ENCODE assay signal across 8 mouse cellular contexts in the genomic region with DNA sequence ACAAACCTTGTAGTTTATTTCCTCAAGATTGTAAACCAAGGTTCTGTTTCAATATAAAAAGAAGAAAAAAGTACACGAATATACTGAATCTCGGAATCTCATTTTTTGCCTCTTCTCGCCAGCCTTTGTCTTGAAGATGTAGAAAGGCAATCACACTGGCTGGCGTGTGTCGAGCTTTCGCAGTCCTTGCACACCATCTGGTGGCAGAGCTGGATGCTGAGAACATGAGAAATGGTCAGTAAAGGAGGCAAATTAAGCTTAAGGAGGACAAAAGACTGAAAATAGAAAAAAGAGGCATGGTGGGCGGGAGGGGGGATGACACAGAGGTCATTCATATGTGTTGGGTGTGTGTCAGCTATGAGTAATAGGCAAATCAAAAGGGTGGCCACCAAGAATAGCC. TPM values are rescaled to one million over a fixed set of nuclear protein-coding genes. Genes with fewer than 3 reads are reported as not detected.
A peak's percentile ranks its signal among the peaks of the same experiment; 100 is the strongest.
DNase-seq lines count a peak whose midpoint lies in the region; ATAC-seq and TF ChIP-seq lines count a peak whose summit lies in the region.

No protein-coding gene starts in this region.

- no peak for TF ChIP-seq POLR2A in embryonic fibroblast, embryonic 13.5 days (IDR thresholded peaks at IDR 0.05; ENCODE audit: low read depth, low read length)
- no peak for TF ChIP-seq POLR2A in myocyte (IDR thresholded peaks at IDR 0.05; ENCODE audit: insufficient read length, low read depth)

- DNase-seq in adrenal gland, adult 18-20 months (ENCODE audit: low spot score in 2 of 2) = peak; percentile 8 to 28
- DNase-seq in adrenal gland, postnatal 4 days (ENCODE audit: low spot score in 2 of 2) = no peak
- DNase-seq in adrenal gland, postnatal 25 days = peak; percentile 23
- DNase-seq in left cerebral cortex, adult 11 months (ENCODE audit: low spot score) = peak; percentile 54
- peak; percentile 9 for DNase-seq in yolk sac, embryonic 10.5 days (ENCODE audit: low spot score)

- no peaks in the 10 kb centered on the region for H3K36me3 ChIP-seq in hindbrain, embryonic 12.5 days
- H3K36me3 ChIP-seq in myocyte (ENCODE audit: control insufficient read depth, insufficient read depth) = no peaks in the 10 kb centered on the region

- no peak overlapping the region for H3K27ac ChIP-seq in embryonic fibroblast, embryonic 13.5 days (ENCODE audit: insufficient read depth, low read length)
- no peak overlapping the region for H3K27ac ChIP-seq in hindbrain, embryonic 12.5 days

- 48% methylated on average over 7 of the region's 7 CpGs for WGBS in hindbrain, embryonic 12.5 days

- peak; percentile 92 for TF ChIP-seq CTCF in embryonic fibroblast, embryonic 13.5 days (IDR thresholded peaks at IDR 0.05; ENCODE audit: borderline replicate concordance, insufficient read depth, low read length)

- H3K79me2 ChIP-seq in myocyte (ENCODE audit: control insufficient read depth, insufficient read depth) = no peaks in the 10 kb centered on the region

- no peaks in the 10 kb centered on the region for H3K9me3 ChIP-seq in hindbrain, embryonic 12.5 days (replicated peaks)

- no peak overlapping the region for H3K4me3 ChIP-seq in embryonic fibroblast, embryonic 13.5 days (ENCODE audit: insufficient read depth, low read length)
- no peak overlapping the region for H3K4me3 ChIP-seq in hindbrain, embryonic 12.5 days
- H3K4me3 ChIP-seq in myocyte = no peak overlapping the region

- peak; percentile 77; the same call in 1 of the 2 replicates for ATAC-seq in hindbrain, embryonic 12.5 days (ENCODE audit: low FRiP score)

- no peak overlapping the region for H3K9ac ChIP-seq in hindbrain, embryonic 12.5 days

- no peaks in the 10 kb centered on the region for H3K27me3 ChIP-seq in hindbrain, embryonic 12.5 days
- no peaks in the 10 kb centered on the region for H3K27me3 ChIP-seq in myocyte (ENCODE audit: control insufficient read depth, insufficient read depth, insufficient read length)

- H3K4me1 ChIP-seq in embryonic fibroblast, embryonic 13.5 days (ENCODE audit: control insufficient read depth, insufficient read depth, low read length) = no peaks in the 10 kb centered on the region
- no peaks in the 10 kb centered on the region for H3K4me1 ChIP-seq in hindbrain, embryonic 12.5 days

- H3ac ChIP-seq in myocyte (ENCODE audit: control insufficient read depth, insufficient read length) = no peak overlapping the region

- H3K4me2 ChIP-seq in hindbrain, embryonic 12.5 days (replicated peaks) = no peak overlapping the region
- H3K4me2 ChIP-seq in myocyte (ENCODE audit: low read depth) = peak overlapping the region; percentile 32

TF ChIP-seq in myocyte, 11 proteins besides CTCF, POLR2A, EP300 and RAD21:
- TF ChIP-seq MYOG (IDR thresholded peaks at IDR 0.05; ENCODE audit: control insufficient read depth in 1 of 3, insufficient read depth in 1 of 3, insufficient read length in 2 of 3, low read depth in 2 of 3) (no peak), TCF12 (IDR thresholded peaks at IDR 0.05; ENCODE audit: insufficient read depth, poor library complexity, severe bottlenecking) (no peak)

RNA-seq across cellular contexts. Expression of a gene that starts 31.6 kb away (rescaled TPM):
- 1 to 10 TPM; 1.1 to 1.4 TPM for total RNA-seq in adrenal gland, adult 18-20 months (2021)
- total RNA-seq in adrenal gland, postnatal 4 days (2021) = 1 to 10 TPM; 1.4 to 2.4 TPM
- 0.85 TPM in 1 of 2 replicates, not detected in the other for total RNA-seq in adrenal gland, postnatal 25 days (2021)
- 1.2 and 3.0 TPM in 2 replicates for polyA plus RNA-seq in embryonic fibroblast, embryonic 13.5 days (2011; ENCODE audit: insufficient read length, low read depth, missing spikeins)
- 0.20 and 0.48 TPM in 2 replicates for polyA plus RNA-seq in hindbrain, embryonic 12.5 days (2016; fragmentation: Nextera tagmentation; extraction: Ambion mirVana)
- polyA plus RNA-seq in myocyte (2012; fragmentation: generic; extraction: Trizol) = 0.34 TPM

Comparison
In these comparisons a context has a peak if more than half of its experiments do, and no peak if none do; other contexts are left out.
1. DNase-seq: peak in adrenal gland, adult 18-20 months (2 of 2), adrenal gland, postnatal 25 days (single experiment), left cerebral cortex, adult 11 months (single experiment) and yolk sac, embryonic 10.5 days (single experiment); none in adrenal gland, postnatal 4 days (0 of 2).